Mouse (Mus musculus) hindbrain, postnatal 0 days (tissue): ENCODE data around the gene Adm2. TPM values are rescaled to one million over a fixed set of nuclear protein-coding genes. Genes with fewer than 3 reads are reported as not detected.
A peak's percentile ranks its signal among the peaks of the same experiment; 100 is the strongest.

Experiments
- ATAC-seq: fragments of 200-750 bp; cut with Nextera tagmentation; 2 replicates; pipeline ENCODE4 v1.8.0; 2017; ENCODE audit warnings: mild to moderate bottlenecking, moderate TSS enrichment, moderate library complexity
- DNase-seq: peaks from one replicate; pipeline ENCODE4 v3.0.0-alpha.2; 2015; ENCODE audit warnings: low spot score
- H3K27ac ChIP-seq: fragments of 300-500 bp; sonication (generic); 2 replicates; pipeline ENCODE4 v1.5.1; 2014; ENCODE audit warnings: mild to moderate bottlenecking
- H3K27me3 ChIP-seq: fragments of 300-500 bp; sonication (generic); 2 replicates; pipeline ENCODE4 v1.6.1; 2014; ENCODE audit warnings: low read length, mixed read lengths; ENCODE audit not compliant: insufficient read depth
- H3K36me3 ChIP-seq: fragments of 300-500 bp; sonication (generic); 2 replicates; pipeline ENCODE4 v1.6.1; 2014; ENCODE audit warnings: low read length, mixed read lengths; ENCODE audit not compliant: insufficient read depth
- H3K4me1 ChIP-seq: fragments of 300-500 bp; sonication (generic); 2 replicates; pipeline ENCODE4 v1.6.1; 2014; ENCODE audit warnings: antibody characterized with exemption, low read length, mixed read lengths; ENCODE audit not compliant: insufficient read depth
- H3K4me2 ChIP-seq: fragments of 300-500 bp; sonication (generic); 2 replicates; pipeline ENCODE4 v1.6.1; 2014; ENCODE audit warnings: low read depth, mild to moderate bottlenecking, low read length, moderate library complexity, mixed read lengths
- H3K4me3 ChIP-seq: fragments of 300-500 bp; sonication (generic); 2 replicates; pipeline ENCODE4 v1.5.1; 2014; ENCODE audit warnings: low read length
- H3K9ac ChIP-seq: fragments of 300-500 bp; sonication (generic); replicated peaks from 2 replicates; pipeline ENCODE4 v1.6.1; 2014; ENCODE audit warnings: mild to moderate bottlenecking, low read length, moderate library complexity, mixed read lengths
- H3K9me3 ChIP-seq: fragments of 300-500 bp; sonication (generic); 2 replicates; pipeline ENCODE4 v1.6.1; 2016; ENCODE audit warnings: low read length, mixed read lengths
- CTCF ChIP-seq: IDR thresholded peaks from 2 replicates; pipeline ENCODE4 v1.5.1; 2016; ENCODE audit warnings: antibody characterized with exemption, control low read depth, low read depth
- WGBS: fragments of 180-500 bp; shearing (Covaris S2); extraction: QIAGEN DNeasy Blood & Tissue Kit; methylation state at CpG from one replicate; pipeline ENCODE4 v1.1.7; 2014; 5-methylcytosine and 5-hydroxymethylcytosine counted together
- polyA plus RNA-seq: library from polyadenylated mRNA; unstranded; fragments of >200 nt; fragmentation: Nextera tagmentation; extraction: Ambion mirVana; gene quantifications from 2 replicates; pipeline ENCODE4 v1.2.1, GENCODE M21; 2015
- total RNA-seq: library from RNA; depleted of rRNA; stranded (reverse); fragments of >200 nt; gene quantifications from 2 replicates; pipeline ENCODE4 v1.2.3, GENCODE M21; 2014

The Adm2 gene
- total and polyA plus RNA-seq, 2 experiments from 2014 or later = not detected

- peaks cover 19% of the 10 kb centered on the region for H3K4me1 ChIP-seq
- H3K9me3 ChIP-seq = no peaks in the 10 kb centered on the region
- no peaks in the 10 kb centered on the region for H3K27me3 ChIP-seq
- 89% methylated on average over 7 of the region's 7 CpGs for WGBS
- no peak for TF ChIP-seq CTCF
- H3K36me3 ChIP-seq = peaks cover 33% of the 10 kb centered on the region
- DNase-seq = no peak
- H3K9ac ChIP-seq = no peak overlapping the region
- H3K27ac ChIP-seq = no peak overlapping the region
- no peak overlapping the region for H3K4me2 ChIP-seq
- no peak for ATAC-seq
- no peak overlapping the region for H3K4me3 ChIP-seq
Observed at GRCm38 (mm10) chr15:89308406-89309139, 13.9 kb upstream of the Adm2 start.

- Histone ChIP-seq H3K4me3 (no peak overlapping the region), H3K4me2 (no peak overlapping the region), H3K27ac (no peak overlapping the region), H3K27me3 (no peaks in the 10 kb centered on the region), H3K9me3 (no peaks in the 10 kb centered on the region), H3K36me3 (peaks cover 21% of the 10 kb centered on the region), H3K4me1 (peaks cover 26% of the 10 kb centered on the region), H3K9ac (no peak overlapping the region)
- TF ChIP-seq CTCF = no peak
- WGBS = 53% methylated on average over 5 of the region's 6 CpGs
- ATAC-seq (no peak), DNase-seq (peak; percentile 33)
Observed at GRCm38 (mm10) chr15:89309962-89310498, 12.5 kb upstream of the Adm2 start.

- Histone ChIP-seq H3K9me3 (no peaks in the 10 kb centered on the region), H3K4me1 (peaks cover 26% of the 10 kb centered on the region), H3K27ac (no peak overlapping the region), H3K4me3 (no peak overlapping the region), H3K9ac (no peak overlapping the region), H3K36me3 (no peaks in the 10 kb centered on the region), H3K4me2 (peak overlapping the region; percentile 86), H3K27me3 (no peaks in the 10 kb centered on the region)
- 64% methylated on average over 4 of the region's 4 CpGs for WGBS
- no peak for TF ChIP-seq CTCF
- ATAC-seq (no peak), DNase-seq (no peak)
Observed at GRCm38 (mm10) chr15:89313359-89313758, 9.2 kb upstream of the Adm2 start.

GRCm38 (mm10) chr15:89314107-89314506, 8.4 kb upstream of the Adm2 start:
- peak overlapping the region; percentile 96 for H3K4me3 ChIP-seq
- ATAC-seq (0 out of 2 replicates have a peak, but pooled peaks have one; percentile 1), DNase-seq (peak; percentile 10)
- H3K4me2 ChIP-seq = peak overlapping the region; percentile 86
- no peak for TF ChIP-seq CTCF
- peaks cover 26% of the 10 kb centered on the region for H3K4me1 ChIP-seq
- no peaks in the 10 kb centered on the region for H3K9me3 ChIP-seq
- WGBS = 30% methylated on average over 3 of the region's 3 CpGs
- H3K27ac ChIP-seq = no peak overlapping the region
- peak overlapping the region; percentile 93 for H3K9ac ChIP-seq
- no peaks in the 10 kb centered on the region for H3K36me3 ChIP-seq
- H3K27me3 ChIP-seq = no peaks in the 10 kb centered on the region

- peak overlapping the region; percentile 93 for H3K9ac ChIP-seq
- H3K9me3 ChIP-seq = no peaks in the 10 kb centered on the region
- ATAC-seq (peak; percentile 5), DNase-seq (peak; percentile 32)
- under 1% methylated on average over 55 of the region's 58 CpGs for WGBS
- peak overlapping the region; percentile 96 for H3K4me3 ChIP-seq
- peak; percentile 45; the same call in 1 of the 2 replicates for TF ChIP-seq CTCF
- H3K27me3 ChIP-seq = no peaks in the 10 kb centered on the region
- H3K36me3 ChIP-seq = no peaks in the 10 kb centered on the region
- H3K4me1 ChIP-seq = peaks cover 26% of the 10 kb centered on the region
- H3K4me2 ChIP-seq = peak overlapping the region; percentile 86
- H3K27ac ChIP-seq = peak overlapping the region; percentile 72; the same call in 1 of the 2 replicates
Observed at GRCm38 (mm10) chr15:89314511-89315189, 7.9 kb upstream of the Adm2 start.

GRCm38 (mm10) chr15:89315190-89315731, 7.3 kb upstream of the Adm2 start, which contains the start of gene Sbf1:
TSS of gene Sbf1 (minus strand) at chr15:89315311.
- no peaks in the 10 kb centered on the region for H3K27me3 ChIP-seq
- under 1% methylated on average over 33 of the region's 37 CpGs for WGBS
- TF ChIP-seq CTCF = no peak

More at GRCm38 (mm10) chr15:89315190-89315731, 7.3 kb upstream of the Adm2 start, which contains the start of gene Sbf1:
- peak within 1 kb of the TSS; percentile 93 for H3K9ac ChIP-seq
- peak within 1 kb of the TSS; percentile 96 for H3K4me3 ChIP-seq
- peak within 1 kb of the TSS; percentile 72; the same call in 1 of the 2 replicates for H3K27ac ChIP-seq
- peak within 1 kb of the TSS; percentile 86 for H3K4me2 ChIP-seq
- ATAC-seq = peak; percentile 99
- peaks cover 25% of the 10 kb centered on the region for H3K4me1 ChIP-seq
- DNase-seq = peak; percentile 99
- H3K36me3 ChIP-seq = no peaks in the 10 kb centered on the region
- H3K9me3 ChIP-seq = no peaks in the 10 kb centered on the region
